Mouse (Mus musculus) embryonic facial prominence, embryonic 12.5 days (tissue): ENCODE measurements around the gene Plcg1. TPM values are rescaled to one million over a fixed set of nuclear protein-coding genes. Genes with fewer than 3 reads are reported as not detected.

Experiments used
- ATAC-seq: fragments of 200-750 bp; cut with Nextera tagmentation; 2 replicates; pipeline ENCODE4 v1.8.0; 2017; ENCODE audit not compliant: insufficient number of reproducible peaks, insufficient read depth, low FRiP score, low TSS enrichment
- H3K27ac ChIP-seq: fragments of 300-500 bp; sonication (generic); 2 replicates; pipeline ENCODE4 v1.5.1; 2016; ENCODE audit warnings: mild to moderate bottlenecking
- H3K27me3 ChIP-seq: fragments of 300-500 bp; sonication (generic); 2 replicates; pipeline ENCODE4 v1.6.1; 2016; ENCODE audit warnings: mild to moderate bottlenecking, moderate library complexity
- H3K36me3 ChIP-seq: fragments of 300-500 bp; sonication (generic); 2 replicates; pipeline ENCODE4 v1.6.1; 2016; ENCODE audit warnings: mild to moderate bottlenecking
- H3K4me1 ChIP-seq: fragments of 300-500 bp; sonication (generic); 2 replicates; pipeline ENCODE4 v1.6.1; 2016
- H3K4me2 ChIP-seq: fragments of 300-500 bp; sonication (generic); replicated peaks from 2 replicates; pipeline ENCODE4 v1.6.1; 2016; ENCODE audit warnings: mild to moderate bottlenecking, moderate library complexity
- H3K4me3 ChIP-seq: fragments of 300-500 bp; sonication (generic); 2 replicates; pipeline ENCODE4 v1.5.1; 2016; ENCODE audit warnings: mild to moderate bottlenecking
- H3K9ac ChIP-seq: fragments of 300-500 bp; sonication (generic); 2 replicates; pipeline ENCODE4 v1.6.1; 2016; ENCODE audit warnings: mild to moderate bottlenecking, moderate library complexity
- H3K9me3 ChIP-seq: fragments of 300-500 bp; sonication (generic); 2 replicates; pipeline ENCODE4 v1.6.1; 2016; ENCODE audit warnings: mild to moderate bottlenecking, moderate library complexity
- WGBS: fragments of 180-500 bp; shearing (Covaris S2); methylation state at CpG from one replicate; pipeline ENCODE4 v1.1.7; 2016; 5-methylcytosine and 5-hydroxymethylcytosine counted together
- polyA plus RNA-seq: library from polyadenylated mRNA; unstranded; fragments of >200 nt; fragmentation: Nextera tagmentation; extraction: Ambion mirVana; gene quantifications from 2 replicates; pipeline ENCODE4 v1.2.1, GENCODE M21; 2016

The Plcg1 gene
- polyA plus RNA-seq, 1 experiment from 2014 or later = 108 TPM

DNA sequence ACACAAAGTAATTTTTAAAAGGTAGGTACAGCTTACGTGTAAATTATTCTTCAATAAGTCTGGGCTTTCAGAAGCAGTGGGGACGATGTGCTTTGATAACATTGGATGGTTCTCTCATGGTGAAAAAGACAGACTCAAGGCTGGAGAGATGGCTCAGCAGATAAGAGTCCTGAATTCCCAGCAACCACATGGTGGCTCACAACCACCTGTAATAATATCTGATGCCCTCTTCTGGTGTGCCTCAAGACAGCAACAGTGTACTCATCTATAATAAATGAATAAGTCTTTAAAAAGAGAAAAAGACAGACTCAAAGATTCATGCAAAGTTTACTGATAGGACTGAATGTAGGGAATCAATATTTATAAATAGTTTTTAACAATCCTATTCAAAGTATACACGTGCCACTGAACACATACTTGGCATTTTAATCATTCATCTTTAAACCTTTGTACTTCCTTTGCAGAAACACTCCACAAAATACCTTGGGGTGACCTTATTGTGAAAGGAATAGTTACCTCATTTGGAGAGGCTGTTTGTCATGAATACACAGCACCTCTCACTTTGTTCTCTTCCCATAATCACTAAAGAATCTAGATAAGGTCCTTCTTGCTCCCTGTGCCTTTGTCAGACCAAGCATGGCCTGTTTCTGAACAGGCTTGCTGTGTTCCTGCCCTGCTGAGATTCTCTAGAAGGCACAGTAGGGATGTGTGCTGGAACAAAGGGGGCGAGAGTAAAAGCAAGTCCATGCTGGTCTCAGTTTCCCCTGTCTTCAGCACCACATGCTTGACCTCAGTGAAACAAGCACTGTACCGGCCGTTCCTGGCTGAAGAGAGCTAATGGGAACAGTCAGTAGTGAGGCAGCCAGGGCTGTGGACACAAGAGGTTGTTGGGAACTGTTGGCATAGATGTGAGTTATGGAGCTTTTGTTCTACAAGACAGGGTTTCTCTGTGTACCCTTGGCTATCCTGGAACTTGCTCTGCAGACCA is 4.9 kb upstream of the Plcg1 start:
- Histone ChIP-seq H3K27ac (no peak overlapping the region), H3K4me2 (no peak overlapping the region), H3K9ac (no peak overlapping the region), H3K36me3 (peaks cover 36% of the 10 kb centered on the region), H3K4me3 (no peak overlapping the region), H3K9me3 (no peaks in the 10 kb centered on the region), H3K4me1 (0 out of 2 replicates have a peak, but pooled peaks cover 4% of the 10 kb centered on the region), H3K27me3 (no peaks in the 10 kb centered on the region)
- no peak for ATAC-seq
- WGBS = 83% methylated on average over 6 of the region's 6 CpGs

GRCm38 (mm10) chr2:160728972-160729371 is 2.1 kb upstream of the Plcg1 start:
- 90% methylated on average over 3 of the region's 3 CpGs for WGBS
- H3K4me2 ChIP-seq = no peak overlapping the region
- H3K4me3 ChIP-seq = no peak overlapping the region
- ATAC-seq = no peak
- H3K27me3 ChIP-seq = no peaks in the 10 kb centered on the region
- H3K9me3 ChIP-seq = no peaks in the 10 kb centered on the region
- H3K27ac ChIP-seq = no peak overlapping the region
- H3K36me3 ChIP-seq = peaks cover 13% of the 10 kb centered on the region
- peaks cover 18% of the 10 kb centered on the region for H3K4me1 ChIP-seq
- no peak overlapping the region for H3K9ac ChIP-seq

DNA sequence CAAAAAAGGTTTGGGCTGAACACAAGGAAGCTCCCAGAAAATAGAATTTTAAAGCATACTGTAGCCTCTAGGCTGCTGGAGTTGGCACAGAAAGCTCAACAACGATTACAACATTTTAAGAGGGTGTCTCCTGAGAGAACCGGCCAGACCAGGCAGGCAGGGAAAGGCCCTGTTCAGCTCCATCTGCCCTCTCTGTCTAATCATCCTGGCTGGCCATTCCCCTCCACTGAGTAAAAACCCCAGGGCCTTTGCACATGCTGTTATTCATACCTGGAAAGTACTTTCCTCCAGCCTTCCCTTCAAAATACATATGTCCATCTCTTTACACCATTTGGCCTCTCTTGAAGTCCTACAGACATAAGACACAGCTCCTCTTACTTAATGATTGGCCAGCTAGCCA is 1.7 kb upstream of the Plcg1 start:
- Histone ChIP-seq H3K27ac (no peak overlapping the region), H3K9ac (no peak overlapping the region), H3K27me3 (no peaks in the 10 kb centered on the region), H3K4me1 (peaks cover 23% of the 10 kb centered on the region), H3K4me2 (no peak overlapping the region), H3K4me3 (no peak overlapping the region), H3K9me3 (no peaks in the 10 kb centered on the region), H3K36me3 (peaks cover 8% of the 10 kb centered on the region)
- WGBS = 85% methylated on average over 2 of the region's 2 CpGs
- ATAC-seq = no peak

- H3K27me3 ChIP-seq = no peaks in the 10 kb centered on the region
- peaks cover 3% of the 10 kb centered on the region for H3K36me3 ChIP-seq
- ATAC-seq = peak; percentile 11
- WGBS = 35% methylated on average over 17 of the region's 17 CpGs
- peak overlapping the region; percentile 99 for H3K9ac ChIP-seq
- peaks cover 27% of the 10 kb centered on the region for H3K4me1 ChIP-seq
- H3K4me3 ChIP-seq = peak overlapping the region; percentile 91
- peak overlapping the region; percentile 88 for H3K4me2 ChIP-seq
- no peak overlapping the region; the same call in 1 of the 2 replicates for H3K27ac ChIP-seq
- no peaks in the 10 kb centered on the region for H3K9me3 ChIP-seq
Observed at GRCm38 (mm10) chr2:160729851-160730796, 976 bp upstream of the Plcg1 start.

GRCm38 (mm10) chr2:160730797-160731116 is 343 bp upstream of the Plcg1 start:
- H3K4me1 ChIP-seq = peaks cover 27% of the 10 kb centered on the region
- H3K27ac ChIP-seq = peak overlapping the region; percentile 97; the same call in 1 of the 2 replicates
- peak overlapping the region; percentile 88 for H3K4me2 ChIP-seq

GRCm38 (mm10) chr2:160731839-160732261 is 750 bp downstream of the Plcg1 start:
- Histone ChIP-seq H3K27ac (peak overlapping the region; percentile 97), H3K9me3 (no peaks in the 10 kb centered on the region), H3K27me3 (no peaks in the 10 kb centered on the region), H3K4me2 (peak overlapping the region; percentile 88), H3K9ac (peak overlapping the region; percentile 99), H3K4me1 (peaks cover 27% of the 10 kb centered on the region), H3K4me3 (peak overlapping the region; percentile 91), H3K36me3 (peaks cover 18% of the 10 kb centered on the region)
- 0 out of 2 replicates have a peak, but pooled peaks have one; percentile 4 for ATAC-seq
- WGBS = 0% methylated on average over 32 of the region's 32 CpGs

More at GRCm38 (mm10) chr2:160730797-160731116, 343 bp upstream of the Plcg1 start:
- WGBS = 7% methylated on average over 19 of the region's 19 CpGs
- Histone ChIP-seq H3K4me3 (peak overlapping the region; percentile 91), H3K9me3 (no peaks in the 10 kb centered on the region), H3K36me3 (peaks cover 7% of the 10 kb centered on the region), H3K27me3 (no peaks in the 10 kb centered on the region), H3K9ac (peak overlapping the region; percentile 99)
- ATAC-seq = no peak

DNA sequence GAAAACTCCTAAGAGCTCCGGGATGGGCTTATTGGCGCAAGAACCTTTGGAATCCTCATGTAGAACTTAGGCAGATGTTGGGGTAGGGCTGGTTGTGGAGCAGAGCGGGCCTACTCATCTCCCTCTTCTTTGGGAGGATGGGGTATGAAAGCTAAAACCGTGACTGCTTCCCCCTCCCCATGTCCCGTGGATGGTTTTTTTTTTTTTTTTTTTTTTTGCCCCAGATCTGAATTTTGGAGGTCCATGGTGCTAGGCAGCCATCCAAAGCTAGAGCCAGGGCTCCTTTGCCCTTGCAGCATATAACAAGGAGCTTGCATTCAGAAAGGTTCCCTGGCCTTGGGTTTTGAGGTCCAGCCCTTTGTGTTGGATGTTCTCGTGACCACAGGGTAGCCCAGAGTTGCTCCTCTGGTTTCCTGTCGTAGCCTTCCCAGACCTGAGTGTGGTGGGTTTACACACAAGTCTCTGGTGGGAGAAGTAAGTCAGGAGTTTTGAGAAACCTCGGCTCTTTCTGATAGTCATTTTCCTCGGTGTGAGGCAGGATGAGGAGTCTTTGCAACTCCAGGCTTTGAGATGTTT is 1.4 kb downstream of the Plcg1 start:
- H3K4me2 ChIP-seq = peak overlapping the region; percentile 88
- WGBS = 33% methylated on average over 9 of the region's 9 CpGs
- ATAC-seq = no peak
- peaks cover 25% of the 10 kb centered on the region for H3K36me3 ChIP-seq
- no peaks in the 10 kb centered on the region for H3K27me3 ChIP-seq
- H3K4me3 ChIP-seq = peak overlapping the region; percentile 91
- H3K9me3 ChIP-seq = no peaks in the 10 kb centered on the region
- peak overlapping the region; percentile 99 for H3K9ac ChIP-seq
- peaks cover 27% of the 10 kb centered on the region for H3K4me1 ChIP-seq
- no peak overlapping the region for H3K27ac ChIP-seq

GRCm38 (mm10) chr2:160733131-160733531 is 2.0 kb downstream of the Plcg1 start:
- no peak for ATAC-seq
- H3K36me3 ChIP-seq = peaks cover 28% of the 10 kb centered on the region
- no peak overlapping the region for H3K27ac ChIP-seq
- peak overlapping the region; percentile 99 for H3K9ac ChIP-seq
- 48% methylated on average over 7 of the region's 7 CpGs for WGBS
- peaks cover 27% of the 10 kb centered on the region for H3K4me1 ChIP-seq
- no peaks in the 10 kb centered on the region for H3K27me3 ChIP-seq
- H3K4me3 ChIP-seq = peak overlapping the region; percentile 91
- no peaks in the 10 kb centered on the region for H3K9me3 ChIP-seq
- H3K4me2 ChIP-seq = peak overlapping the region; percentile 88

DNA sequence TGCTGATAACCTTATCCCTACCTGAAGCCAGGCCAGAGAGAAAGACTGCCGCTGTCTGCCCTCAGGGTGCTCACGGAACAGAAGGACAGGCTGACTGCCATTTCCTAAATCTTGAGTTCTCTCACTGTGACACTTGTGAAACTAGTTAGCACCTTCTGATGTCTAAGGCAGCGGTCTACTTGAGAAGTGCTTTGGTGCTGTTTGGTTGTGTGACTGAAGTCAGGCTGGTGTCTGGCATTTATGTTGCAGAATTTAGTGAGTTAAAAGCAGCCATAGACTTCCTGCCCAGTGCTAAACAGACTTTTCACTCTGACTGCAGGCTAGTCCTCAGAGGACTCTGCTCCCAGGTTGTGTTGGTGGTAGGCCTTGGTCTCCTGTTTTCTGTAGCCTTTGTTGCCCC is 3.2 kb downstream of the Plcg1 start:
- peaks cover 29% of the 10 kb centered on the region for H3K36me3 ChIP-seq
- no peaks in the 10 kb centered on the region for H3K9me3 ChIP-seq
- ATAC-seq = no peak
- peaks cover 30% of the 10 kb centered on the region for H3K4me1 ChIP-seq
- WGBS = 80% methylated on average over 3 of the region's 3 CpGs
- no peak overlapping the region for H3K27ac ChIP-seq
- H3K4me3 ChIP-seq = no peak overlapping the region
- H3K27me3 ChIP-seq = no peaks in the 10 kb centered on the region
- H3K9ac ChIP-seq = no peak overlapping the region
- peak overlapping the region; percentile 88 for H3K4me2 ChIP-seq

DNA sequence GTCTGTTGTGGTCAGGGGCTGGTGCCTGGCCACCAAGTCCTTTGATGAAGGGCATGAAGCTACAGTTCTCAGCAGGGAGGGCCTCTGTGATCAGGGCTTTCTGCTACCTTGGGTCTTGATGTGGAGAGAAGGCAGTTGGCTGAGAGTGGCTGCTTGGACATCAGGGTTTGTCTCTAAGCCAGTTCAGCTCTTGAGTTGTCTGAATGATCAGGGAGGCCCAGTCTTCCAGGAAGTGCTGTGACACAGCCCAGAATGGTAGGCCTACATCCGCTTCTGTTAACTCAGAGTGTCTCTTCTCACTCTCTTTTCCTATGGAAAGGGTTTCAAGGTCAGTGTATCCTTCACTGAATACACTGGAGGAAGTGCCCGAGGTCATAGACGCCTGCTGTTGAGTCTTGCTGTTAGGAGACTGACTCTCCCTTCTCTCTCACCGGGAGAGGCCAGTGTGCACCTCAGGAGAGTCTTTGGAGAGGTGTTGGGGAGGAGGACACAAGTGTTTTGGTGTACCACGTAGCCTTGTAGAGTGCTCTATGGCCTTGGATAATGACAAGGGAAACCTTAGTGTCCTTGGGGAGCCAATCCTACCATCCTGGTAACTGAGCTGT is 4.7 kb downstream of the Plcg1 start:
- Histone ChIP-seq H3K9ac (no peak overlapping the region), H3K4me3 (no peak overlapping the region), H3K4me1 (peaks cover 40% of the 10 kb centered on the region), H3K36me3 (peaks cover 36% of the 10 kb centered on the region), H3K27ac (no peak overlapping the region), H3K4me2 (no peak overlapping the region), H3K9me3 (no peaks in the 10 kb centered on the region), H3K27me3 (no peaks in the 10 kb centered on the region)
- no peak for ATAC-seq
- 90% methylated on average over 5 of the region's 5 CpGs for WGBS

DNA sequence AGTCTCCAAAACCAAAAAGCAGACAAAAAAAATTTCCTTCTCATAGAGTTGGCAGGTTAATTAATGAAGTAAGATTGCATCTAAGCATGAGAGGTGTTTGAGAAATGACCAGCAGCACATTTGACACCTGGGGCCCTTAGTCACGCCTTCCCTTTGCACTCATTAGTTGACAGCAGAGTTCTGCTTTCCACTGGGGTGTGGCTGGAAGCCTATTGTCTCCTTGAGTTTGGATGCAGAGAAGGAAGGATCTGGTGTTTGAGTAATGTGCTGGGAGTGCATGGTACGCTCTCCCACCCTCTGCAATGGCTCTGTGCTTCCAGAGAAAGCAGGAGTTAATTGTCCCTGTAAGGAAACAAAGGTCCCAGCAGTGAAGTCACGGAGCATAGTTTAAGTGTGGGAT is 5.4 kb downstream of the Plcg1 start:
- WGBS = 88% methylated on average over 3 of the region's 3 CpGs
- no peak overlapping the region for H3K4me2 ChIP-seq
- H3K27ac ChIP-seq = no peak overlapping the region
- peaks cover 46% of the 10 kb centered on the region for H3K4me1 ChIP-seq
- no peak overlapping the region for H3K9ac ChIP-seq
- no peak overlapping the region for H3K4me3 ChIP-seq
- no peaks in the 10 kb centered on the region for H3K9me3 ChIP-seq
- H3K27me3 ChIP-seq = no peaks in the 10 kb centered on the region
- no peak for ATAC-seq
- peaks cover 36% of the 10 kb centered on the region for H3K36me3 ChIP-seq
